Mouse (Mus musculus) stomach, postnatal 0 days (tissue): ENCODE measurements around the gene Rin2. TPM values are rescaled to one million over a fixed set of nuclear protein-coding genes. Genes with fewer than 3 reads are reported as not detected.

Source experiments
- ATAC-seq: fragments of 200-750 bp; cut with Nextera tagmentation; 2 replicates; pipeline ENCODE4 v1.8.0; 2017; ENCODE audit not compliant: low FRiP score, low TSS enrichment
- DNase-seq: peaks from one replicate; pipeline ENCODE4 v3.0.0-alpha.2; 2016; ENCODE audit warnings: low spot score
- H3K27ac ChIP-seq: fragments of 300-500 bp; sonication (generic); replicated peaks from 2 replicates; pipeline ENCODE4 v1.5.1; 2014; ENCODE audit warnings: mild to moderate bottlenecking, control low read depth
- H3K27me3 ChIP-seq: fragments of 300-500 bp; sonication (generic); 2 replicates; pipeline ENCODE4 v1.6.1; 2014; ENCODE audit warnings: low read length; ENCODE audit not compliant: control insufficient read depth, insufficient read depth
- H3K36me3 ChIP-seq: fragments of 300-500 bp; sonication (generic); 2 replicates; pipeline ENCODE4 v1.6.1; 2014; ENCODE audit warnings: low read length, mixed read lengths; ENCODE audit not compliant: control insufficient read depth, insufficient read depth
- H3K4me1 ChIP-seq: fragments of 300-500 bp; sonication (generic); replicated peaks from 2 replicates; pipeline ENCODE4 v1.6.1; 2014; ENCODE audit warnings: antibody characterized with exemption; ENCODE audit not compliant: control insufficient read depth, insufficient read depth
- H3K4me2 ChIP-seq: fragments of 300-500 bp; sonication (generic); replicated peaks from 2 replicates; pipeline ENCODE4 v1.6.1; 2014; ENCODE audit warnings: low read depth, mild to moderate bottlenecking, control low read depth, moderate library complexity
- H3K4me3 ChIP-seq: fragments of 300-500 bp; sonication (generic); 2 replicates; pipeline ENCODE4 v1.5.1; 2014; ENCODE audit warnings: low read depth, low read length, control low read depth
- H3K9ac ChIP-seq: fragments of 300-500 bp; sonication (generic); 2 replicates; pipeline ENCODE4 v1.6.1; 2014; ENCODE audit warnings: mild to moderate bottlenecking, low read length, control low read depth, mixed read lengths
- H3K9me3 ChIP-seq: fragments of 300-500 bp; sonication (generic); 2 replicates; pipeline ENCODE4 v1.6.1; 2016; ENCODE audit warnings: low read length; ENCODE audit not compliant: control insufficient read depth
- CTCF ChIP-seq: IDR thresholded peaks from 2 replicates; pipeline ENCODE4 v1.5.1; 2016; ENCODE audit warnings: antibody characterized with exemption, low read depth, mild to moderate bottlenecking, moderate library complexity
- EP300 ChIP-seq: optimal IDR thresholded peaks from 2 replicates; pipeline ENCODE3; 2016; ENCODE audit warnings: antibody characterized with exemption
- WGBS: fragments of 180-500 bp; shearing (Covaris S2); extraction: QIAGEN DNeasy Blood & Tissue Kit; methylation state at CpG from one replicate; pipeline ENCODE4 v1.1.7; 2014; 5-methylcytosine and 5-hydroxymethylcytosine counted together
- polyA plus RNA-seq: library from polyadenylated mRNA; unstranded; fragments of >200 nt; fragmentation: Nextera tagmentation; extraction: Ambion mirVana; gene quantifications from 2 replicates; pipeline ENCODE4 v1.2.1, GENCODE M21; 2015

Rin2 gene
- polyA plus RNA-seq, 1 experiment from 2014 or later, result 22.2 TPM

- Histone ChIP-seq H3K4me3 (no peak overlapping the region), H3K27me3 (no peaks in the 10 kb centered on the region), H3K9ac (no peak overlapping the region), H3K36me3 (no peaks in the 10 kb centered on the region), H3K9me3 (no peaks in the 10 kb centered on the region), H3K4me2 (no peak overlapping the region), H3K27ac (no peak overlapping the region), H3K4me1 (no peaks in the 10 kb centered on the region)
- 82% methylated on average over 9 of the region's 9 CpGs for whole genome bisulfite sequencing
- ATAC-seq (no peak), DNase-seq (no peak)
- TF ChIP-seq EP300, result no peak
- TF ChIP-seq CTCF, result no peak
Measured at GRCm38 (mm10) chr2:145839565-145840315, 164.7 kb downstream of the Rin2 start.

- WGBS, result 77% methylated on average over 3 of the region's 3 CpGs
- ATAC-seq (no peak), DNase-seq (no peak)
- H3K4me3 ChIP-seq, result no peak overlapping the region
- H3K4me1 ChIP-seq, result no peaks in the 10 kb centered on the region
- TF ChIP-seq EP300 (no peak), CTCF (no peak)
- no peaks in the 10 kb centered on the region for H3K27me3 ChIP-seq
- no peak overlapping the region for H3K4me2 ChIP-seq
- H3K9ac ChIP-seq, result no peak overlapping the region
- H3K9me3 ChIP-seq, result no peaks in the 10 kb centered on the region
- H3K27ac ChIP-seq, result no peak overlapping the region
- H3K36me3 ChIP-seq, result no peaks in the 10 kb centered on the region
Measured at GRCm38 (mm10) chr2:145840320-145840719, 165.3 kb downstream of the Rin2 start.

DNA sequence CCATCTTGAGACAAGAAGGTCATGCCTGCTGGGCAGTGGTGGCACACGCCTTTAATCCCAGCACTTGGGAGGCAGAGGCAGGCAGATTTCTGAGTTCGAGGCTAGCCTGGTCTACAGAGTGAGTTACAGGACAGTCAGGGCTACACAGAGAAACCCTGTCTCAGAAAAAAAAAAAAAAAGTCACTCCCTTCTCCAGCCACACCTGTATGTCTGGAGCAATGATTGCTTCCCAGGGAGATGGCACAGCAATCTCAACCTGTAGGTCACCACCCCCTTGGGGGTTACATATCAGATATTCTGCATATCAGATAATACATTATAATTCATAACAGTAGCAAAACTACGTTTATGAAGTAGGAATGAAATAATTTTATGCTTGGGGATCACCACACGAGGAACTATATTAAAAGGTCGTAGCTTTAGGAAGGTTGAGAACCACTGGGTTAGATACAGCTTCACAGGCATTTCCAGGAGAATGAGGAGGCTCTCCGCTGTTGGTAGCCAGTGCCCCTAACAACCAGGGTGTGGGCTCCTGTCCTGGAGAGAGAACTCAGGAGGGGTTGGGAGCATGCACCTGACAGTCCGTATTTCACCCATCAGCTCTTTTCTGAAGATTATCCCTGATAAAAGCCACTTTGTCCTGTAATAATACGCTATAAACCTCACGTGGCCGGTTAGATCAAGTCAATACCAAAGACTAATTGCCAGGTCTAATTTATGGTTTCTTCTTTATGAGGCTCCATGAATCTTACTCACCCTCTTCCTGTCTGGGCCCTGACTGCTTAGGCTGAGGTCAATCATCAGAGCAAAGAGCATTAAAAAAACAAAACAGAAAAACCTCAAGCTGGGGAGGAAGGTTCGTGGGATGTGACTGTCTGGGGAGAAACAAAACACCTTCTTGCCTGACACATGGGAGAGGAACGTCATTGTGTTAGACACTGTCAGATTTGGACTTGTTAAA lies 166.2 kb downstream of the Rin2 start:
- Histone ChIP-seq H3K9me3 (no peaks in the 10 kb centered on the region), H3K4me3 (no peak overlapping the region), H3K27ac (no peak overlapping the region), H3K27me3 (no peaks in the 10 kb centered on the region), H3K9ac (no peak overlapping the region), H3K4me1 (no peaks in the 10 kb centered on the region), H3K4me2 (no peak overlapping the region), H3K36me3 (no peaks in the 10 kb centered on the region; the same call in 1 of the 2 replicates)
- WGBS, result 70% methylated on average over 12 of the region's 12 CpGs
- no peak for DNase-seq
- TF ChIP-seq CTCF, result no peak
- no peak for TF ChIP-seq EP300
- no peak for ATAC-seq

- WGBS, result 66% methylated on average over 6 of the region's 6 CpGs
- TF ChIP-seq CTCF (no peak), EP300 (no peak)
- no peaks in the 10 kb centered on the region for H3K27me3 ChIP-seq
- H3K4me2 ChIP-seq, result no peak overlapping the region
- ATAC-seq (peak; percentile 82), DNase-seq (no peak)
- no peak overlapping the region for H3K4me3 ChIP-seq
- peaks cover 3% of the 10 kb centered on the region; the same call in 1 of the 2 replicates for H3K36me3 ChIP-seq
- no peaks in the 10 kb centered on the region for H3K4me1 ChIP-seq
- H3K9me3 ChIP-seq, result no peaks in the 10 kb centered on the region
- no peak overlapping the region for H3K27ac ChIP-seq
- no peak overlapping the region for H3K9ac ChIP-seq
Measured at GRCm38 (mm10) chr2:145843322-145843721, 168.3 kb downstream of the Rin2 start.

GRCm38 (mm10) chr2:145846595-145846994 lies 171.6 kb downstream of the Rin2 start:
- WGBS, result 89% methylated on average over 3 of the region's 3 CpGs
- ATAC-seq, result no peak
- TF ChIP-seq EP300 (no peak), CTCF (no peak)

More at GRCm38 (mm10) chr2:145846595-145846994, 171.6 kb downstream of the Rin2 start:
- Histone ChIP-seq H3K27me3 (no peaks in the 10 kb centered on the region), H3K27ac (peak overlapping the region; percentile 49; the same call in 1 of the 2 replicates), H3K4me1 (peaks cover 6% of the 10 kb centered on the region; the same call in 1 of the 2 replicates), H3K9me3 (no peaks in the 10 kb centered on the region), H3K4me2 (no peak overlapping the region), H3K36me3 (peaks cover 3% of the 10 kb centered on the region; the same call in 1 of the 2 replicates), H3K4me3 (no peak overlapping the region), H3K9ac (no peak overlapping the region)
- no peak for DNase-seq
